Comparison of ENCODE assay signal across 10 mouse cellular contexts in genomic region chr7:111616231-111616937, GRCm38 (mm10).
DNase-seq lines count a peak whose midpoint lies in the region; ATAC-seq lines count a peak whose summit lies in the region.
"Had no signal": no experiment of that assay in that cellular context is flagged by ENCODE, and none has a peak within 500 bp of the region (broad histone marks: within the 10 kb centered on the region; RNA-seq: fewer than 3 reads in every experiment).

No protein-coding gene starts in this region.

- H3K9ac ChIP-seq in midbrain, embryonic 16.5 days (ENCODE audit: low read depth, low read length), result no peak overlapping the region
- no peak overlapping the region for H3K9ac ChIP-seq in stomach, embryonic 14.5 days (replicated peaks; ENCODE audit: low read depth, low read length)
- H3K9ac ChIP-seq: lung, embryonic 14.5 days had no signal

- ATAC-seq in midbrain, embryonic 16.5 days, result no peak
- ATAC-seq in stomach, embryonic 14.5 days (ENCODE audit: insufficient number of reproducible peaks, insufficient read depth, low FRiP score, low read depth), result peak; percentile 53; the same call in 1 of the 2 replicates
- ATAC-seq in granulocyte monocyte progenitor cell, adult 5-6 weeks (replicated peaks; ENCODE audit: poor library complexity, severe bottlenecking), result no peak
- ATAC-seq: intestine, postnatal 0 days had no signal

- peak; percentile 22 to 37 for DNase-seq in cerebellum, postnatal 25 days
- DNase-seq in cerebellum, adult 11-12 months, result no peak
- DNase-seq in midbrain, embryonic 10.5 days (ENCODE audit: low spot score), result peak; percentile 14
- DNase-seq in kidney, postnatal 14 days, result peak; percentile 49
- DNase-seq in thymus, postnatal 14 days, result no peak
- DNase-seq: lung, embryonic 14.5 days had no signal

- peaks cover 4% of the 10 kb centered on the region for H3K4me1 ChIP-seq in midbrain, embryonic 10.5 days
- H3K4me1 ChIP-seq in midbrain, embryonic 16.5 days (ENCODE audit: control insufficient read depth, insufficient read depth, low read length), result no peaks in the 10 kb centered on the region
- no peaks in the 10 kb centered on the region for H3K4me1 ChIP-seq in stomach, embryonic 14.5 days (ENCODE audit: control insufficient read depth, insufficient read depth, low read length)

- H3K9me3 ChIP-seq in midbrain, embryonic 10.5 days (replicated peaks), result no peaks in the 10 kb centered on the region
- no peaks in the 10 kb centered on the region for H3K9me3 ChIP-seq in midbrain, embryonic 16.5 days (replicated peaks; ENCODE audit: control insufficient read depth, low read length, poor library complexity, severe bottlenecking)
- H3K9me3 ChIP-seq in stomach, embryonic 14.5 days (ENCODE audit: control insufficient read depth, low read depth, low read length), result no peaks in the 10 kb centered on the region

- no peak overlapping the region for H3K27ac ChIP-seq in midbrain, embryonic 10.5 days (replicated peaks)
- H3K27ac ChIP-seq in midbrain, embryonic 16.5 days (ENCODE audit: low read length), result no peak overlapping the region
- H3K27ac ChIP-seq in stomach, embryonic 14.5 days (ENCODE audit: low read length), result no peak overlapping the region

- H3K4me2 ChIP-seq in midbrain, embryonic 16.5 days (ENCODE audit: low read length), result no peak overlapping the region
- H3K4me2 ChIP-seq in stomach, embryonic 14.5 days (replicated peaks; ENCODE audit: low read depth, low read length), result no peak overlapping the region
- H3K4me2 ChIP-seq: lung, embryonic 14.5 days had no signal

- H3K4me3 ChIP-seq in midbrain, embryonic 10.5 days, result no peak overlapping the region
- H3K4me3 ChIP-seq in midbrain, embryonic 16.5 days (ENCODE audit: low read depth, low read length), result no peak overlapping the region
- H3K4me3 ChIP-seq in stomach, embryonic 14.5 days (ENCODE audit: low read depth, low read length), result no peak overlapping the region

- WGBS in midbrain, embryonic 10.5 days, result 69% methylated on average over 16 of the region's 16 CpGs
- WGBS in midbrain, embryonic 16.5 days, result 60% methylated on average over 16 of the region's 16 CpGs
- WGBS in stomach, embryonic 14.5 days, result 68% methylated on average over 16 of the region's 16 CpGs

- no peaks in the 10 kb centered on the region for H3K27me3 ChIP-seq in midbrain, embryonic 10.5 days (ENCODE audit: low read depth, poor library complexity, severe bottlenecking)
- no peaks in the 10 kb centered on the region for H3K27me3 ChIP-seq in midbrain, embryonic 16.5 days (ENCODE audit: control insufficient read depth, insufficient read depth, low read depth, low read length)
- no peaks in the 10 kb centered on the region for H3K27me3 ChIP-seq in stomach, embryonic 14.5 days (ENCODE audit: control insufficient read depth, insufficient read depth, low read length)

- H3K36me3 ChIP-seq in midbrain, embryonic 10.5 days, result no peaks in the 10 kb centered on the region
- no peaks in the 10 kb centered on the region for H3K36me3 ChIP-seq in midbrain, embryonic 16.5 days (ENCODE audit: control insufficient read depth, insufficient read depth, low read length)
- no peaks in the 10 kb centered on the region for H3K36me3 ChIP-seq in stomach, embryonic 14.5 days (ENCODE audit: control insufficient read depth, insufficient read depth, low read length)

Comparison
In these comparisons a context has a peak if more than half of its experiments do, and no peak if none do; other contexts are left out.
1. DNase-seq: peak in cerebellum, postnatal 25 days (2 of 2), midbrain, embryonic 10.5 days (single experiment) and kidney, postnatal 14 days (single experiment); none in cerebellum, adult 11-12 months (single experiment) and thymus, postnatal 14 days (single experiment).